Mouse (Mus musculus) hindbrain, embryonic 13.5 days (tissue): ENCODE measurements around the gene Rnf38. TPM values are rescaled to one million over a fixed set of nuclear protein-coding genes. Genes with fewer than 3 reads are reported as not detected.

Experiments
- ATAC-seq: fragments of 200-750 bp; cut with Nextera tagmentation; 2 replicates; pipeline ENCODE4 v1.8.0; 2017; ENCODE audit warnings: moderate TSS enrichment; ENCODE audit not compliant: low FRiP score
- H3K27ac ChIP-seq: fragments of 300-500 bp; sonication (generic); 2 replicates; pipeline ENCODE4 v1.5.1; 2015; ENCODE audit warnings: inconsistent platforms, mild to moderate bottlenecking, moderate library complexity
- H3K27me3 ChIP-seq: fragments of 300-500 bp; sonication (generic); 2 replicates; pipeline ENCODE4 v1.6.1; 2015; ENCODE audit warnings: mild to moderate bottlenecking, inconsistent platforms
- H3K36me3 ChIP-seq: fragments of 300-500 bp; sonication (generic); 2 replicates; pipeline ENCODE4 v1.6.1; 2015; ENCODE audit warnings: mild to moderate bottlenecking, inconsistent platforms
- H3K4me1 ChIP-seq: fragments of 300-500 bp; sonication (generic); replicated peaks from 2 replicates; pipeline ENCODE4 v1.6.1; 2015; ENCODE audit warnings: inconsistent platforms
- H3K4me2 ChIP-seq: fragments of 300-500 bp; sonication (generic); 2 replicates; pipeline ENCODE4 v1.6.1; 2015; ENCODE audit warnings: inconsistent platforms, mild to moderate bottlenecking, moderate library complexity
- H3K4me3 ChIP-seq: fragments of 300-500 bp; sonication (generic); 2 replicates; pipeline ENCODE4 v1.5.1; 2015; ENCODE audit warnings: mild to moderate bottlenecking, inconsistent platforms
- H3K9ac ChIP-seq: fragments of 300-500 bp; sonication (generic); 2 replicates; pipeline ENCODE4 v1.6.1; 2015; ENCODE audit warnings: mild to moderate bottlenecking, inconsistent platforms
- H3K9me3 ChIP-seq: fragments of 300-500 bp; sonication (generic); 2 replicates; pipeline ENCODE4 v1.6.1; 2016; ENCODE audit warnings: inconsistent platforms
- WGBS: fragments of 180-500 bp; shearing (Covaris S2); methylation state at CpG from one replicate; pipeline ENCODE4 v1.1.7; 2015; 5-methylcytosine and 5-hydroxymethylcytosine counted together
- polyA plus RNA-seq: library from polyadenylated mRNA; unstranded; fragments of >200 nt; fragmentation: Nextera tagmentation; extraction: Ambion mirVana; gene quantifications from 2 replicates; pipeline ENCODE4 v1.2.1, GENCODE M21; 2015

The Rnf38 gene
- polyA plus RNA-seq, 1 experiment from 2014 or later: 39.9 TPM

DNA sequence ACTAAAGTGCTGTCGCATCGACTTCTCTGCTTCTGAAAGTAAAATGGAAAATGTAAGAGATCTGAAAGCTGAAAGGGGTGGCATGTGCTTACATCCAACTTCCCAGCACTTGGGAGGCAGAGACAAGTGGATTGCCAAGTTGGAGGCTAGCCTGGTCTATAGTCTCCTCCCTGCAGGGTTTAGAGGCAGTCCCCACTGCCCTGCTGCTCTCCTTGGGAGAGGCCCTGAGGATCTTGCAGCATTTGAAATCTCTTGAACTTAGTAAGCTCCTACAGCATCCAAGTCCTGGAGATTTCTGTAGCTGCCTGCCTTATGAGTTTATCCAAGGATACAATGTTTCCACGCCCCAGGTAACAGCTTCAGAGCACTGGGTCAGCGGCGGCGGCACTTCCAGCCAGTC, 125.3 kb downstream of the Rnf38 start:
- H3K4me2 ChIP-seq: no peak overlapping the region
- no peak overlapping the region for H3K27ac ChIP-seq
- 91% methylated on average over 6 of the region's 6 CpGs for WGBS
- no peak overlapping the region for H3K4me3 ChIP-seq
- no peaks in the 10 kb centered on the region for H3K27me3 ChIP-seq
- no peaks in the 10 kb centered on the region for H3K9me3 ChIP-seq
- H3K9ac ChIP-seq: no peak overlapping the region
- peaks cover 26% of the 10 kb centered on the region for H3K4me1 ChIP-seq
- H3K36me3 ChIP-seq: no peaks in the 10 kb centered on the region
- ATAC-seq: no peak

DNA sequence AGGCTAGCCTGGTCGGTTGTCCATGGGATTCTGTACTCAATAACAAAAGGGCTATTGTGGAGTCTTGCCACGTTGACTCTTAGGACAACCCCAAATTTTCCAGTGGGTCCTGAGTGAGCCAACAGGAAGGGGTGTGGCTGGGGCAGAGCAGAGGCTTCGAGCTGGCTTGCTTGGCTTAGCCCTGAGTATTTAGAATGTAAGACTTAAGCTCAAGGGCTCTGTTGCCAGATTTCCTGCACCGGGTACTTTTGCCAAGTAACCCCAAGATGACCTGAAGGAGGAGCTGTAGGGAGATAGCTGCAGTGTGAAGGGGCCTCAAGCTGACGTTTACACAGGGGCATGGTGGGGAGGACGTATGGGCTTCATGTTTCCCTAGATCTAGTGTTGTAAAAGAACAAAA, 126.2 kb downstream of the Rnf38 start:
- H3K36me3 ChIP-seq: no peaks in the 10 kb centered on the region
- no peak overlapping the region for H3K9ac ChIP-seq
- H3K9me3 ChIP-seq: no peaks in the 10 kb centered on the region
- 60% methylated on average over 6 of the region's 6 CpGs for WGBS
- H3K4me3 ChIP-seq: no peak overlapping the region
- no peak for ATAC-seq
- H3K4me2 ChIP-seq: peak overlapping the region; percentile 42; the same call in 1 of the 2 replicates
- peaks cover 28% of the 10 kb centered on the region for H3K4me1 ChIP-seq
- no peak overlapping the region for H3K27ac ChIP-seq
- no peaks in the 10 kb centered on the region for H3K27me3 ChIP-seq

DNA sequence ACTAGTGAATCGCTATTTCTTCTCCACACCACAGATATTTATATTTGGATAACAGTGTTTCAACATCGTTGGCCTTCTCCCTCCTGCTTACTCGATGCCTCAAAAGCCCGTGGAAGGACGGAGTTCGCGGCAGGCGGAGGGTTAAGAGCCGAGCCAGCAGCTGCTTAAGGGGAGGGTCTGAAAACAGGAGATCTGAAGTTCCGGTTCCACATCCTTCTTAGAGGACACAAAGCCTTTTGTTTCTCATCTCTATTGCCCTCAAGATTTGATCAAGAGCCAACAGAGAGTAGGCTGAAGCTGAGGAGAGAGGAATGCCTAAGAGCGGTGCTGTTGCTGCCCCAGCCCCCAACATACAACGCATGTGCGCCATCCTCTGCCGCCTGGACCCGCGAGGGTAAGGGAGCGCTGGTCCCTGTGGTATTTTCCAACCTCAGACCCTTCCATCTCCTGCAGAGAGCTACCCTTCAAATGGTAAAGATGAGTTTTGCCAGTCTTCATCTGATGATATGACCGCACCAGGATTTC, 127.2 kb downstream of the Rnf38 start:
- ATAC-seq: no peak
- Histone ChIP-seq H3K4me3 (peak overlapping the region; percentile 29), H3K9ac (no peak overlapping the region), H3K27me3 (no peaks in the 10 kb centered on the region), H3K4me1 (peaks cover 28% of the 10 kb centered on the region), H3K4me2 (peak overlapping the region; percentile 42), H3K9me3 (no peaks in the 10 kb centered on the region), H3K27ac (peak overlapping the region; percentile 31; the same call in 1 of the 2 replicates), H3K36me3 (no peaks in the 10 kb centered on the region)
- WGBS: 33% methylated on average over 18 of the region's 18 CpGs

DNA sequence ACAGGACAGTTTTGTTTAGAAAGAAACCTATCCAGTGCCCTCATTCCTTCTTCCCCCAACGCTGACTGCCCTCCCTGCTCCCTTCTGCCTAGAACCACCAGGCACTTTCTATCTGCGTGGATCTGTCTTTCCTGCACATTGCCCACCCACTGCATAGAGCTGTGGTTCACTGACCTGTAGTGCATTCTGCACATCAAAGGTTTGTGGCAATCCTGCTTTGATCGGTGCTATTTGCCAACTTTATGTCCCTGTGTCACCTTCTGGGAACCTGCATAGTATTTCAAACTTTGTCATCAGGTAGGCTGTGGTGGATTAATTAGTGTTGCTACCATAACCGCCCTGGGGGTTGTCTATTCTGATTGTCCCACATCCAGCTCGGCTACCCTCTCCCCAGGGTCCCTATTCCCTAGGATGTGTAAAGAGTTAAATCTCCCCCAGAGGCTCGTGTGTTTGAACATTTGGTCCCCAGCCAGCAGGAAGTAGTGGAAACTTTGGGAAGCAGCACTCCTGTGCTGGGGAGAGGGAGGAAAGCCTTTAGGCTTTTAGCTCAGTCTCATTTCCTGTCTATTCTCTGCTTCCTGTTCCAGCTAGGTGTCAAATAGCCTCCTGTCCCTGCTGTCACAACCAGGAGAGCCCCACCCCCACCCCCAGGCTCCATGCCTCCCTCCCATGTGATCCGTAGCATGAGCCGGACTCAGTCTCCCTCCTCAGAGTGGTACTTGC, 129.2 kb downstream of the Rnf38 start:
- peaks cover 28% of the 10 kb centered on the region for H3K4me1 ChIP-seq
- no peaks in the 10 kb centered on the region for H3K36me3 ChIP-seq
- H3K27ac ChIP-seq: no peak overlapping the region
- no peak overlapping the region for H3K4me3 ChIP-seq
- no peaks in the 10 kb centered on the region for H3K9me3 ChIP-seq
- H3K27me3 ChIP-seq: no peaks in the 10 kb centered on the region
- no peak overlapping the region for H3K9ac ChIP-seq
- no peak overlapping the region for H3K4me2 ChIP-seq
- no peak for ATAC-seq
- 57% methylated on average over 8 of the region's 8 CpGs for WGBS

DNA sequence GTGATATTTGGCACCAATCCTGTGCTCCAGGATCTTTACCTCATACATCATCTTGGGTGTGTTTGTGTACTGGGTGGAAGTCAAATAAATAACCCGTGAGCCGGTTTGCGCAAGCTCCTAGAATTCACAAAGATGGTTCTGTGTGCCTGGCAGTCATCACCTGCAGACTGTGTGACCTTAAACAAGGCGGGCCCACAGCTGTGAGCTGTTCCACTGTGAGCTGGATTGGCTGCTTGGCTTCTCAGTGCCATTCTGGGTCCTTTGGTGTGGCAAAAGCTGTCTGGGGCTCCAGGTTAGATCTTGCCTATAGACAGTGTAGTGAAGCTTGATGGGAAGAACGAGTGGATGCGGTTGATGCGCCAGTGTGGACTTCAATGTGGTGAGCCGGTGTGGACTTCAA, 130.0 kb downstream of the Rnf38 start:
- H3K9me3 ChIP-seq: no peaks in the 10 kb centered on the region
- no peaks in the 10 kb centered on the region for H3K36me3 ChIP-seq
- H3K4me3 ChIP-seq: no peak overlapping the region
- WGBS: 91% methylated on average over 8 of the region's 8 CpGs
- H3K27ac ChIP-seq: no peak overlapping the region
- ATAC-seq: no peak
- peaks cover 28% of the 10 kb centered on the region for H3K4me1 ChIP-seq
- no peaks in the 10 kb centered on the region for H3K27me3 ChIP-seq
- H3K9ac ChIP-seq: no peak overlapping the region
- no peak overlapping the region for H3K4me2 ChIP-seq

- 0 out of 2 replicates have a peak, but pooled peaks cover under 1% of the 10 kb centered on the region for H3K4me1 ChIP-seq
- H3K9ac ChIP-seq: no peak overlapping the region
- WGBS: 61% methylated on average over 11 of the region's 11 CpGs
- H3K9me3 ChIP-seq: no peaks in the 10 kb centered on the region
- H3K4me3 ChIP-seq: no peak overlapping the region
- H3K36me3 ChIP-seq: no peaks in the 10 kb centered on the region
- no peak for ATAC-seq
- H3K4me2 ChIP-seq: no peak overlapping the region
- no peak overlapping the region for H3K27ac ChIP-seq
- H3K27me3 ChIP-seq: no peaks in the 10 kb centered on the region
These were observed 135.8 kb downstream of the Rnf38 start for GRCm38 (mm10) chr4:44097576-44098335.

- Histone ChIP-seq H3K9me3 (no peaks in the 10 kb centered on the region), H3K4me2 (no peak overlapping the region), H3K4me3 (no peak overlapping the region), H3K4me1 (no peaks in the 10 kb centered on the region), H3K27ac (no peak overlapping the region), H3K27me3 (no peaks in the 10 kb centered on the region), H3K9ac (no peak overlapping the region), H3K36me3 (no peaks in the 10 kb centered on the region)
- 84% methylated on average over 4 of the region's 4 CpGs for WGBS
- ATAC-seq: no peak
These were observed 139.1 kb downstream of the Rnf38 start for GRCm38 (mm10) chr4:44094475-44094874.

DNA sequence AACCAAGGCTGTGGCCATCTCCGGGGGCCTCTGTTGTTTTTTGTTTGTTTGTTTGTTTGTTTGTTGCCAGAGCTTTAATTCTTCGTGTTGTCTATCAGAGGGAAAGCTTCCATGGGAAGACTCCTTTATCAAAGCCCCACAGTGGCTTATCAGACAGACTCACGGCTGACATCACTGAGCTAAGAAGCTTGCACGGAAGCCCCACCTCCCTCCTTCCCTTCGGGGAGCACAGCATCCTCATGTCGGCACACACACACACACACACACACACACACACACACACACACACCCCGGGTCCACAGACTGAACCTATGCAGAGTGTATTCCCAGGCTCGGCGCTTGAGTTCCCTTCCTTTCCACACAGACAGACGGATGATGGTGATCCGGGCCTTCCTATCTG, 141.2 kb downstream of the Rnf38 start:
- H3K4me3 ChIP-seq: no peak overlapping the region
- H3K4me1 ChIP-seq: no peaks in the 10 kb centered on the region
- H3K9ac ChIP-seq: no peak overlapping the region
- WGBS: 81% methylated on average over 11 of the region's 11 CpGs
- H3K9me3 ChIP-seq: no peaks in the 10 kb centered on the region
- H3K36me3 ChIP-seq: no peaks in the 10 kb centered on the region
- H3K27ac ChIP-seq: no peak overlapping the region
- no peak for ATAC-seq
- H3K27me3 ChIP-seq: no peaks in the 10 kb centered on the region
- H3K4me2 ChIP-seq: no peak overlapping the region

DNA sequence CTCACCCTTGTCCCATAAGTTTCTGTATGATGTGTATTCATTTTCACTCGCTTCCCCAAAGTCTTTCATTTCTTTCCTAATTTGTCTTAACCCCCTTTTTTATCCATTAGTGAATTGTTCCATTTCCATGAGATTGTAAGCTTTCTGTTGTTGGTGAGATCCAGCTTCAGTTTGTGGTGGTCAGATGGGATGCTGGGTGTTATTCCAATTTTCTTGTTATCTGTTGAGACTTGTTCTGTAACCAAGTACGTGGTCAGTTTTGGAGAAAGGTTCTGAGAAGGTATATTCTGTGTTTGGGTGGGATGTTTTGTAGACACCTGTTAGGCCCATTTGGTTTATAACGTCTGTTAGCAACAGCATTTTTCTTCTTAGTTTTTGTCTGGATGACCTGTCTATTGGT, 148.0 kb downstream of the Rnf38 start:
- Histone ChIP-seq H3K9me3 (no peaks in the 10 kb centered on the region), H3K27me3 (no peaks in the 10 kb centered on the region), H3K4me1 (0 out of 2 replicates have a peak, but pooled peaks cover 10% of the 10 kb centered on the region), H3K4me2 (no peak overlapping the region), H3K9ac (no peak overlapping the region), H3K36me3 (no peaks in the 10 kb centered on the region), H3K27ac (no peak overlapping the region), H3K4me3 (no peak overlapping the region)
- 96% methylated on average over 3 of the region's 3 CpGs for WGBS
- ATAC-seq: no peak

GRCm38 (mm10) chr4:44084602-44085325, 148.8 kb downstream of the Rnf38 start:
- Histone ChIP-seq H3K4me3 (no peak overlapping the region), H3K27me3 (no peaks in the 10 kb centered on the region), H3K9me3 (no peaks in the 10 kb centered on the region), H3K36me3 (no peaks in the 10 kb centered on the region), H3K9ac (no peak overlapping the region), H3K4me2 (no peak overlapping the region), H3K4me1 (0 out of 2 replicates have a peak, but pooled peaks cover 10% of the 10 kb centered on the region), H3K27ac (no peak overlapping the region)
- WGBS: 87% methylated on average over 13 of the region's 13 CpGs
- no peak for ATAC-seq

DNA sequence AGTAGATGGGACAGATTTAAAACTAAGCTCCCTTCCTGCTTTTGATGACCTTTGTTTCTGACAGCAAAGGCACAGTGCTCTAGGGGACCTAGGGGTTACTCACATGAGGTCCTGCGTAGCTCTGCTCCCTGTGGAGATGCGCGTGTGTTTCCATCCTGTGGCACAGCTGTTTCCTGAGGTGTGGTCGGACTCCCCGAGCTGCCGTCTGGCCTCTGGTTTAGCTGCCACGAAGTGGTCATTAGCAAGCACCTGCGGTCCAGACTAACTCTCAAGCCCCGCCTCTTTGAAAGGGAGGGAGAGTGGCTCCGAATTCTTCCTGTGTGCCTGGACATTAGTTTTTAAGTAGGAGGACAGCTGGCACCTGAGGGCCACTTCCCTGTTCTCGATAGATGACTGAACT, 149.6 kb downstream of the Rnf38 start, which contains the start of gene Gne:
Gne (minus strand) TSS at position 233 of the 400 bp plus-strand sequence.
- Histone ChIP-seq H3K9ac (no peak within 1 kb of the TSS), H3K27ac (no peak within 1 kb of the TSS), H3K27me3 (no peaks in the 10 kb centered on the region), H3K36me3 (no peaks in the 10 kb centered on the region), H3K4me3 (no peak within 1 kb of the TSS), H3K9me3 (no peaks in the 10 kb centered on the region), H3K4me2 (peak within 1 kb of the TSS; percentile 8; the same call in 1 of the 2 replicates), H3K4me1 (0 out of 2 replicates have a peak, but pooled peaks cover 10% of the 10 kb centered on the region)
- WGBS: 22% methylated on average over 11 of the region's 11 CpGs
- no peak for ATAC-seq

GRCm38 (mm10) chr4:44078358-44078933, 155.1 kb downstream of the Rnf38 start:
- no peaks in the 10 kb centered on the region for H3K9me3 ChIP-seq
- no peak for ATAC-seq
- no peaks in the 10 kb centered on the region for H3K4me1 ChIP-seq
- H3K4me2 ChIP-seq: no peak overlapping the region
- H3K27ac ChIP-seq: no peak overlapping the region
- no peak overlapping the region for H3K4me3 ChIP-seq
- no peaks in the 10 kb centered on the region for H3K27me3 ChIP-seq
- H3K9ac ChIP-seq: no peak overlapping the region
- no peaks in the 10 kb centered on the region for H3K36me3 ChIP-seq
- WGBS: 90% methylated on average over 7 of the region's 7 CpGs
